Mouse (Mus musculus): ENCODE results near the gene Zkscan1. TPM values are rescaled to one million over a fixed set of nuclear protein-coding genes. Genes with fewer than 3 reads are reported as not detected.
"Not testable (repeated sequence)": the region's sequence is repeated elsewhere in the genome, so short reads cannot be mapped to it uniquely, and the experiment has no call there.

Zkscan1 gene
- 2.9 and 5.3 TPM in 2 replicates for polyA plus RNA-seq (2012; rRNA removed)

DNA sequence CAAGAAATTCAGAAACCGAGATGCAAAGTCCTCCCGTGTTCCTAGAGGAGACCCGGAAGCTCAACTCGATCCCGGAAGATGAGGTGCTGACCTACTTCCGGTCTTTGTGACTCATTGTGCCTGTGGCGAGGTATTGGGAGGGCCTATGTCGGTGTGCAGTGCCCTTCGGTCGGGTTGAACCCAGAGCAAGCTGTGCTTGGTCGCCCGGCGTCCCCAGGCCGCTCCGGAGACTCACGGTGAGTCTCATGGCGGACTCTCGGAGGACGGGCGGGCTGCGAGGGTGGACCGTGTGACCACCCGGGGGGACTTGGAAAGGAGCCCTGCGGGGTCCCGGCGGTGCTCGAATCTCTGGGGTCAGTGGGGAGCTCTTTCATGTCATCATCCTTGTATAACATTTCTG, at the start of gene Zkscan1:
Gene Zkscan1, plus strand, starts transcription at position 89 of the 400 bp plus-strand sequence.
- WGBS, result under 1% methylated on average over 27 of the region's 27 CpGs
- DNase-seq (ENCODE audit: low read depth, low spot score), result peak; percentile 87

DNA sequence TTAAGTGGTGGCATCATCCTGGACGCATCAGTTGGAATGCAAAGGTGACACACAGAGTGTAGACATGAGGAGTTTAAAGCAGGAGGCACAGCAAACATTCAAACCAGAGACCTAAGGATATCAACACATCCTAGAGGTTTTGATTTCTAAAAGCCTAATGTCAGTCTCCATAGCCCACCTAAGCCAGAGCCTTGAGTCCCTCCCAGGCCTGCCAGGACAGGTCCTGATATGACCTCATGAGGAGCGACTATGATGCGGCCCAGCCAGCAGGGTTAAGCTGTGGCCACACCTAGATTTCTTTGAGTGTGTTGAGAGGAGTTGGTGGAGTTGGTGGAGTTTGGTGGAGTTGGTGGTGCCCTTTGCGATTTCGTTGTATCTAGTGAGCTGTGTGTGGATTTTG, 32.0 kb upstream of the Zkscan1 start, which contains the start of gene Smok3c:
Gene Smok3c, plus strand, starts transcription at position 301 of the 400 bp plus-strand sequence.
- WGBS, result no CpG with 5 or more reads among the region's 5 CpGs
- not testable (repeated sequence) for DNase-seq (ENCODE audit: low read depth, low spot score)

- WGBS, result 87% methylated on average over 4 of the region's 4 CpGs
- DNase-seq (ENCODE audit: low read depth, low spot score), result no peak
Observed at GRCm38 (mm10) chr5:138073803-138074202, 11.1 kb upstream of the Zkscan1 start.

GRCm38 (mm10) chr5:138075684-138076083, 9.2 kb upstream of the Zkscan1 start:
- WGBS, result 79% methylated on average over 3 of the region's 3 CpGs
- DNase-seq (ENCODE audit: low read depth, low spot score), result no peak

- DNase-seq (ENCODE audit: low read depth, low spot score), result no peak
- 76% methylated on average over 2 of the region's 2 CpGs for WGBS
Observed at GRCm38 (mm10) chr5:138076148-138076547, 8.7 kb upstream of the Zkscan1 start.

DNA sequence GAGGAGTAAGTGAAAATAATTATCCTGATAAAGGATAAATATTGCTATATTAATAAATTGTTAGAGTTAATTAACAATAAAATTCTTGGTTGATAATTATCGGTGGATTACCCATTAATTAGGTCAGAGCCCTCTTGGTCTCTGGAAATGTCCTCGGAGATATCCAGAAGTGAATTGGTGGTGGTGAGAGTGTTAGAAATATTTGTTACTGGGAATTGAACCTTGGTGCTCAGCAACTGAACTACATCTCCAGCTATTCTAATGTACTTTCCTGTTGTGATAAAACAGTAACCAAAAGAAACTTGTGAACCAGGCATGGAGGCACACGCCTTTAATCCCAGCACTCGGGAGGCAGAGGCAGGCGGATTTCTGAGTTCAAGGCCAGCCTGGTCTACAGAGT, 4.4 kb upstream of the Zkscan1 start:
- 84% methylated on average over 5 of the region's 5 CpGs for WGBS
- no peak for DNase-seq (ENCODE audit: low read depth, low spot score)

DNA sequence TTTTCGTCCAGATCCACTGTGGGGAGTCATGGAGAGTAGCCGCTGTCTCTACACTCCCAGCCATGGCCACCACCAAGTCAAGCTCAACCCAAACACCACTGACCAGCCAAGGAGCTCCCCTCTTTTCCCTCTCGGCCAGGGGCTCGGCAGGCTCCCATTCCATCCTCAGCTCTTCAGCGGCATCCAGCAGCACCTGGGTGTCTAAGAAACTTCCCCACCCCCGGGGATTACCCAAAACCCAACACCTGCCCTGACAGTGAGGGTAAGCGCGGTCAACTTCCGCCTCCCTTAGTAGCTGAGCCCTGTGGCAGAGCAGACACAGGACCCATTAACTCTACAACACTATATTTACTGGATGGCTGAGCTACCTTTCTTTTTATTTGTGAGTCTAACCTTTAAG, 3.4 kb upstream of the Zkscan1 start:
- no peak for DNase-seq (ENCODE audit: low read depth, low spot score)
- WGBS, result 87% methylated on average over 9 of the region's 9 CpGs

DNA sequence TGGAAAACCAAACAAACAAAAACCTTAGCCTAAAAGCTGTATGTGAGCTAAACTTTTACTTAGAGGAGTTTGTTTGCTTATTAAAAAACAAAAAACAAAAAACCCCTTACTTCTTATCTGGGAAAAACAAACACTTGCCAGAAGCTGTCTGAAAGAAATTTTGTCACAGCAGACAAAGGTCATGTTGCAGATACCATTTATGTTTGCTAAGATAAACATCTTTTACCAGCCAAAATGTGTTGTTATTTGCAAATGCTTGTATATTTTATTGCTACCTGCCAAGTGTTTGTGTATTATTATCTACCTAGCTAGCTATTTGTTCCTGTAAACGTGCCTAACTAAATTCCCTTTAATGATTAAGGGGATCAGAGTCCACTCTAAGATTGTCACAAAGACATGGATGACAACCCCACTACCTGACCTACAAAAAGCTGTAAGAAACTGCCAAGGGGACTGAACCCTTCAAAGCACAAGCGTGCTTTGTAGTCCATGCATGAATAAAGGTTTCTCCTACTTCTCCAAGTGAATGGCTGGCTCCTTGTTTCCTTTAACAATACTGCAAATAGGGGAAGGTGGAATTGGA, 1.5 kb upstream of the Zkscan1 start:
- 47% methylated on average over 2 of the region's 2 CpGs for WGBS
- DNase-seq (ENCODE audit: low read depth, low spot score), result no peak

GRCm38 (mm10) chr5:138083936-138084335, 948 bp upstream of the Zkscan1 start:
- WGBS, result 88% methylated on average over 2 of the region's 2 CpGs
- DNase-seq (ENCODE audit: low read depth, low spot score), result no peak

- DNase-seq (ENCODE audit: low read depth, low spot score), result no peak
- WGBS, result 49% methylated on average over 2 of the region's 2 CpGs
Observed at GRCm38 (mm10) chr5:138084507-138084906, 377 bp upstream of the Zkscan1 start.

DNA sequence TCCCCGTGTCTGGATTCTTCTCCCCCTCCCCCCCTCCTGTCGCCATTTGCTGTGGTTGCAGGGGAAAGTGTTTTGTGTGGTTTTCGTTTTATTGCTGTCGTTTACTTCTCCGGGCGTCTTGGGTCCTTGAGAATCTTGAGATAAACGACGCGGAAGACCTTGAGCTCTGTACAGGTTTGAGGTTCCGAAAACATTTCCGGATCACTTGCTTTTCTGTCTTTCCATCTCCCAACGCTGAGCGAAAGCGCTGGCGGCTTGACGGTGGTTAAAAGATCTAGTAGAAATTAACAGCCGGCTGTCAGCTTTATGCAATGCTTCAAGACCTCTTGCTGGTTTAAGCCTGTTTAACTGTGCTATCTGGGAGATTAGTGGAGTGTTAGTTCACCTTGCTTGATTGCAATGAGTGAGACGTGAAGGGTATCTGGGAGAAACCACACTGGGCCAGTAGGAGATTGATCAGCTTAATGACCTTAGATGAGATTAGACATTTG, 582 bp downstream of the Zkscan1 start:
- DNase-seq (ENCODE audit: low read depth, low spot score), result no peak
- 2% methylated on average over 18 of the region's 18 CpGs for WGBS

GRCm38 (mm10) chr5:138086842-138087241, 2.0 kb downstream of the Zkscan1 start:
- no peak for DNase-seq (ENCODE audit: low read depth, low spot score)
- WGBS, result 37% methylated on average over 3 of the region's 3 CpGs

GRCm38 (mm10) chr5:138088366-138088765, 3.5 kb downstream of the Zkscan1 start:
- 35% methylated on average over 3 of the region's 3 CpGs for WGBS
- DNase-seq (ENCODE audit: low read depth, low spot score), result no peak

- WGBS, result 38% methylated on average over 6 of the region's 6 CpGs
- peak; percentile 56 for DNase-seq (ENCODE audit: low read depth, low spot score)
Observed at GRCm38 (mm10) chr5:138089108-138089551, 4.2 kb downstream of the Zkscan1 start.

DNA sequence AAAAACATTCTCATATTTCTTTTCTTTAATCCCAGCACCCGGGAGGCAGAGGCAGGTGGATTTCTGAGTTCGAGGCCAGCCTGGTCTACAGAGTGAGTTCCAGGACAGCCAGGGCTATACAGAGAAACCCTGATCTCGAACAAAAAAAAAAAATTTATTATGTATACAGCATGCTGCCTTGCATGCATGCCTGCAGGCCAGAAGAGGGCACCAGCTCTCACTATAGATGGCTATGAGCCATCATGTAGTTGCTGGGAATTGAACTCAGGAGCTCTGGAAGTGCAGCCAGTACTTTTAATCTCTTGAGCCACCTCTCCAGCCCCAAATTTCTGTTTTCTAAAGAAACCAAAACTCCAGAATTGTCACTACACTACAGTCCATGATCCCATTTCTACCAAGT, 5.4 kb downstream of the Zkscan1 start:
- DNase-seq (ENCODE audit: low read depth, low spot score), result no peak
- 49% methylated on average over 3 of the region's 3 CpGs for WGBS

GRCm38 (mm10) chr5:138090737-138091136, 5.9 kb downstream of the Zkscan1 start:
- DNase-seq (ENCODE audit: low read depth, low spot score), result no peak
- WGBS, result 95% methylated on average over 5 of the region's 5 CpGs

GRCm38 (mm10) chr5:138092771-138093170, 7.9 kb downstream of the Zkscan1 start:
- 91% methylated on average over 4 of the region's 4 CpGs for WGBS
- DNase-seq (ENCODE audit: low read depth, low spot score), result no peak

DNA sequence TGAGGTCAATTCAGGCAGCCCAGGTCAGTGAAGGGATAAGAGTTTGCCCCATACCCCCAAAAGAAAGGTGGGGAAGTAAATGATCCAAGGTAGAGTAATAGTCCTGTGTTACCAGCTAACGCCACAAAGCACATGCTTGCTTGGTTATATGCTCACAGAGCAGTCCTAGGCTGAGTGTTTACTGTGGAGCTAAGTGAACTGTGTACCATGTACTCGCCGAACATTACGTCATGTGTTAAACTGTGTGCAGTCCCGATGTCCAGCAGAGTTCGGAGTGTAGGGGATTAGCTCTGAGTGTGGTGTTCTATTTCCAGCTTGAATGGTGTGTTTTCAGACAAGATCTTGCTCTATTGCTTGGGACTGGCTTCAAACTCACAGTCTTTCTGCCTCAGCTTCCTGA, 9.6 kb downstream of the Zkscan1 start:
- no peak for DNase-seq (ENCODE audit: low read depth, low spot score)
- WGBS, result 90% methylated on average over 6 of the region's 6 CpGs

GRCm38 (mm10) chr5:138104976-138105375, 20.1 kb downstream of the Zkscan1 start:
- WGBS, result 39% methylated on average over 2 of the region's 2 CpGs
- DNase-seq (ENCODE audit: low read depth, low spot score), result no peak

- WGBS, result 61% methylated on average over 3 of the region's 3 CpGs
- DNase-seq (ENCODE audit: low read depth, low spot score), result no peak
Observed at GRCm38 (mm10) chr5:138107130-138107529, 22.2 kb downstream of the Zkscan1 start.

- not testable (repeated sequence) for DNase-seq (ENCODE audit: low read depth, low spot score)
- whole genome bisulfite sequencing, result 58% methylated on average over 4 of the region's 4 CpGs
Observed at GRCm38 (mm10) chr5:138109847-138110396, 25.0 kb downstream of the Zkscan1 start.
